Mouse (Mus musculus): ENCODE results near the gene Fam189a1. TPM values are rescaled to one million over a fixed set of nuclear protein-coding genes. Genes with fewer than 3 reads are reported as not detected.

The Fam189a1 gene
- polyA plus RNA-seq, 1 experiment = 0.05 TPM

DNA sequence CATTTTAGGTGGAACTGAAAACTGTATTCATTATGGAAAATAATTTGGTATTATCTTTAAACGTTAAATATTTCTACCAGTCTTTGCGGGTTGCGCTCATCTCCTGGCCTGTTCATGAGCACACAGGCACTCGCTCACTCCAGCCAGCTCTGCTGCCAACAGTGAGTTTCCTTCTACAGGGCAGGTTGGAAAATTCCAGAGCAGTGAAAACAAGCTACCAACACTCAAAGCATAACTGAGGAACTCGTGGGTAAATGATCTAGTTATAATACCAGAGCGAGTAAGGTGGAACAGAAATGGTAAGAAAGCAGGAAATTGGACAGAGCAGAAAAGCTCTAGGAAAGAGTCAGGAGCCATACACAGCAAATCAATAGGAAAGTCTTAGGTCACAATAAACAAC lies 360.8 kb downstream of the Fam189a1 start:
- H3K27ac ChIP-seq (ENCODE audit: insufficient read depth, low read depth, low read length) = no peak overlapping the region
- no peaks in the 10 kb centered on the region for H3K27me3 ChIP-seq (replicated peaks; ENCODE audit: control insufficient read depth, insufficient read depth, low read length)
- H3K4me1 ChIP-seq (ENCODE audit: control insufficient read depth, insufficient read depth, low read length) = no peaks in the 10 kb centered on the region
- 77% methylated on average over 6 of the region's 6 CpGs for WGBS
- peak; percentile 26 for DNase-seq
- no peak overlapping the region for H3K4me3 ChIP-seq (ENCODE audit: insufficient read depth, low read depth, low read length)
- TF ChIP-seq CTCF (conservative IDR thresholded peaks at IDR 0.05; ENCODE audit: insufficient read depth, insufficient read length, low read depth, low read length) = no peak
- TF ChIP-seq POLR2A (IDR thresholded peaks at IDR 0.05; ENCODE audit: low read depth, low read length) = no peak
- no peaks in the 10 kb centered on the region for H3K36me3 ChIP-seq (ENCODE audit: control insufficient read depth, insufficient read depth, low read length)

DNA sequence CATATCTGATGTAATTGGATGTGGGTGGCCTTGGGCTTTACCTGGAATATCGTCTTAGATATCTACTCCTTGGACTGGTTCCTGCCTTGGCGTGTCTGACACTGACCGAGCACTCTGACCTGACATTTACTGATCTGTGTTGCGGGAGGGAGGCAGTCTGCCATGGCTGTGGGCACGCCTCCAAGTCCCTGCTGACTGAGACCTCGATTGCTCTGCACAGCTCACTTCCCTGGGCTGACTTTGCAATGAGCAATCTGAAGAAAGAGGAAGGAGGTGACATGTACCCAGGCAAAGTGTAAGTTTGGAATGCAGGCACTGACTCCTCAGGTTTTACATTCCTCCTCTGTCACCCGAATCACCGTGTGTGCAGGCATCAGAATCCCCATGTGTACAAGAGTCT lies 364.3 kb downstream of the Fam189a1 start:
- TF ChIP-seq POLR2A (IDR thresholded peaks at IDR 0.05; ENCODE audit: low read depth, low read length) (no peak), CTCF (conservative IDR thresholded peaks at IDR 0.05; ENCODE audit: insufficient read depth, insufficient read length, low read depth, low read length) (no peak)
- no peak overlapping the region for H3K27ac ChIP-seq (ENCODE audit: insufficient read depth, low read depth, low read length)
- peak; percentile 23 for DNase-seq

DNA sequence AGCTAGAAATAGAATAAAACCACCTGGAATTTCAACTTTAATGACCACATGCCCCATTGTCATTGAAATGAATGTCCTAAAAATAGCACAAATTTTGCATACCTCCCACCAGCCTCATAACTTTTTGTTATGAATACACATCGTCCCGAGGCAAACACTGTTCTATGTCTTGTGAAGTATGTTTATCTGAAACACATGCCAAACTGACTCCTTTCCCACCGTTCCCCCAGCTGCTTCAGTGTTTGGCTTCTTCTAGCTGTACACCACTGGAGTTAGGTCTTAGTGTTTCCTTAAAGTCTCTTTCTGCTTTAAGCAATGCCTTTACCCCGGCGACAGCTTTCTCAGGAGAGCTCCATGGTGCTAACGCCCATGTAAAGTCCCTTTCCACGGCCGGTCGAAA lies 365.2 kb downstream of the Fam189a1 start:
- Histone ChIP-seq H3K27ac (ENCODE audit: insufficient read depth, low read depth, low read length) (no peak overlapping the region), H3K36me3 (ENCODE audit: control insufficient read depth, insufficient read depth, low read length) (no peaks in the 10 kb centered on the region), H3K4me3 (ENCODE audit: insufficient read depth, low read depth, low read length) (no peak overlapping the region), H3K27me3 (replicated peaks; ENCODE audit: control insufficient read depth, insufficient read depth, low read length) (no peaks in the 10 kb centered on the region), H3K4me1 (ENCODE audit: control insufficient read depth, insufficient read depth, low read length) (no peaks in the 10 kb centered on the region)
- no peak for DNase-seq
- 78% methylated on average over 9 of the region's 9 CpGs for WGBS
- no peak for TF ChIP-seq CTCF (conservative IDR thresholded peaks at IDR 0.05; ENCODE audit: insufficient read depth, insufficient read length, low read depth, low read length)
- no peak for TF ChIP-seq POLR2A (IDR thresholded peaks at IDR 0.05; ENCODE audit: low read depth, low read length)

More for the DNA sequence above, 364.3 kb downstream of the Fam189a1 start:
- H3K4me1 ChIP-seq (ENCODE audit: control insufficient read depth, insufficient read depth, low read length) = no peaks in the 10 kb centered on the region
- H3K36me3 ChIP-seq (ENCODE audit: control insufficient read depth, insufficient read depth, low read length) = no peaks in the 10 kb centered on the region
- WGBS = 31% methylated on average over 8 of the region's 8 CpGs
- H3K4me3 ChIP-seq (ENCODE audit: insufficient read depth, low read depth, low read length) = no peak overlapping the region
- H3K27me3 ChIP-seq (replicated peaks; ENCODE audit: control insufficient read depth, insufficient read depth, low read length) = no peaks in the 10 kb centered on the region

DNA sequence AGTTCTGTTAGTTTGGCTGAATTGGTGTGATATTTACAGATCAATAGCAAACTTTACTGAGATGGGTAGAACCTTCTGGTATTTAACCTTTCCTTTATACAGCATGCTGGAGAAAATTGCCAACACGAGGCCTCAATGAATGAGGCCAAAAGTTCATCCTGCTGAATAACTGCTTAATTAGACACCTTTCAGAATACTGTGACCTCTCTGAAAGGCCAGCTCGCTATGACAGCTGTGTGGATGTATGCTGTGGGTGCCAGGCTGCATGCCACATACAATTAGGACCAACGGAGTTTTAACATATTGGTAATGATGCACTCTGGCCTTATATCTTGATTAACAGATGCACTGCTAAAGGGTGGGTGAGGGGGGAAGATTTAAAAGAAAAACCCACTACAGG lies 371.3 kb downstream of the Fam189a1 start:
- H3K4me3 ChIP-seq (ENCODE audit: insufficient read depth, low read depth, low read length) = no peak overlapping the region
- no peak for DNase-seq
- no peak overlapping the region for H3K27ac ChIP-seq (ENCODE audit: insufficient read depth, low read depth, low read length)
- TF ChIP-seq CTCF (conservative IDR thresholded peaks at IDR 0.05; ENCODE audit: insufficient read depth, insufficient read length, low read depth, low read length) (no peak), POLR2A (IDR thresholded peaks at IDR 0.05; ENCODE audit: low read depth, low read length) (no peak)
- H3K36me3 ChIP-seq (ENCODE audit: control insufficient read depth, insufficient read depth, low read length) = no peaks in the 10 kb centered on the region
- no peaks in the 10 kb centered on the region for H3K4me1 ChIP-seq (ENCODE audit: control insufficient read depth, insufficient read depth, low read length)
- WGBS = 61% methylated on average over 3 of the region's 3 CpGs
- no peaks in the 10 kb centered on the region; the same call in 1 of the 2 replicates for H3K27me3 ChIP-seq (replicated peaks; ENCODE audit: control insufficient read depth, insufficient read depth, low read length)

DNA sequence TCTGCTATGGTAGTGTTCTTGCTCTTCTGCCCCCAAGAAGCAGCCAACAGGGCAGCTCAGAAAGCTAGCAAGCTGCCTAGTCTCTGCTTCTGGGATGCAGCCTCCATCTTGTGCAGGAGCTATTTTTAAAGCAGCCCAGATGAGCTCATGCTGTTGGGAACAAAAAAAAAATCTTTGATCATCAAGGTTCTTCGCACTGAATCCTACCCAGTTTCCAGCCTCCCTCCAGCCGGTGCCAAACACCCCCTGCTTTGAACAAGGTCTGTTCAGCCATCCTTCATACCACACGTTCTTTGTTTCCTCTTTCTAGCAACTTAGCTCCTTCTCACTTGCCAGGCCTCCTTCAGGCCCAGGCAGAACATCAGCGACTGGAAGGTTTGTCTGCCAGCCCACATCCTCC lies 376.9 kb downstream of the Fam189a1 start:
- H3K4me3 ChIP-seq (ENCODE audit: insufficient read depth, low read depth, low read length) = no peak overlapping the region
- WGBS = 80% methylated on average over 4 of the region's 4 CpGs
- TF ChIP-seq CTCF (conservative IDR thresholded peaks at IDR 0.05; ENCODE audit: insufficient read depth, insufficient read length, low read depth, low read length) (no peak), POLR2A (IDR thresholded peaks at IDR 0.05; ENCODE audit: low read depth, low read length) (no peak)
- H3K27ac ChIP-seq (ENCODE audit: insufficient read depth, low read depth, low read length) = no peak overlapping the region
- no peaks in the 10 kb centered on the region for H3K27me3 ChIP-seq (replicated peaks; ENCODE audit: control insufficient read depth, insufficient read depth, low read length)
- H3K36me3 ChIP-seq (ENCODE audit: control insufficient read depth, insufficient read depth, low read length) = no peaks in the 10 kb centered on the region
- H3K4me1 ChIP-seq (ENCODE audit: control insufficient read depth, insufficient read depth, low read length) = no peaks in the 10 kb centered on the region
- no peak for DNase-seq

DNA sequence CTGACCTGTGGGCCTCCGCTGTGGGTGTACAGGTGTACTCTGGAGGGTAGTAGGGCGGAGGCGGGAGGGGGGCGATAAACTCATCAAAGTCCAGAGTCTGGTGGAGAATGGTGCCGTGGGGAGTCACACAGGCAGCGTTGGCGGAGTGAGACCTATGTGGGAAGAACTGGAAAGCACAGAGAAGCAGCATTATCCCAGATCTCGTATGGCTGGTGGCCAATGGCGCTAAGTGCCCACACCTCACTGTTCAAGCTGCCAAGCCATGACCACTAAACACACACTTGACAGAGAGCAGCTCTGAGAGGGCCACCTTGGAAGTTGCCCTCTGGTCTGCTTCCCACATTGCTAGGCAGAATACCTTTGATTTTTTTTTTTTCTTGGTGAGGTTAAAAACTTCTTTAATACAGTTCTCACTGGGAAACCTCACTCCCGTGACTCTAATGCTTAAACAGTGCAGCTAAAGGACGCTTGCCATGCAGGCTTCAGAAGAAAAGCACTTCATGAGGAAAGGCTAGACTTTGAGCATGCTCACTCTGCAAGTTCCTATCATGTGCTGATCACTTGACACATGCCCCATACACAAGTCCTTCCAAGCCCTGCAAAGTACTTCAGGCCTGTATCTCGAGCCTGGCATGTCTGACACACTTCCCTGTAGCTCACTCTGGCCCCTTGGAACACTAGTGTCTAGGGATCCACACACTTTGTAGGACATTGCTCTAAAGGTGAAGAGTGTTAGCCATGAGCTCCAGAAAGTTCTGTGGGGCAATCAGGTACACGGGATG lies 379.5 kb downstream of the Fam189a1 start:
- TF ChIP-seq CTCF (conservative IDR thresholded peaks at IDR 0.05; ENCODE audit: insufficient read depth, insufficient read length, low read depth, low read length) = no peak
- TF ChIP-seq POLR2A (IDR thresholded peaks at IDR 0.05; ENCODE audit: low read depth, low read length) = no peak
- no peak overlapping the region for H3K4me3 ChIP-seq (ENCODE audit: insufficient read depth, low read depth, low read length)
- no peaks in the 10 kb centered on the region for H3K36me3 ChIP-seq (ENCODE audit: control insufficient read depth, insufficient read depth, low read length)
- no peak overlapping the region for H3K27ac ChIP-seq (ENCODE audit: insufficient read depth, low read depth, low read length)
- no peaks in the 10 kb centered on the region for H3K4me1 ChIP-seq (ENCODE audit: control insufficient read depth, insufficient read depth, low read length)
- 82% methylated on average over 13 of the region's 13 CpGs for WGBS
- H3K27me3 ChIP-seq (replicated peaks; ENCODE audit: control insufficient read depth, insufficient read depth, low read length) = no peaks in the 10 kb centered on the region
- DNase-seq = no peak

DNA sequence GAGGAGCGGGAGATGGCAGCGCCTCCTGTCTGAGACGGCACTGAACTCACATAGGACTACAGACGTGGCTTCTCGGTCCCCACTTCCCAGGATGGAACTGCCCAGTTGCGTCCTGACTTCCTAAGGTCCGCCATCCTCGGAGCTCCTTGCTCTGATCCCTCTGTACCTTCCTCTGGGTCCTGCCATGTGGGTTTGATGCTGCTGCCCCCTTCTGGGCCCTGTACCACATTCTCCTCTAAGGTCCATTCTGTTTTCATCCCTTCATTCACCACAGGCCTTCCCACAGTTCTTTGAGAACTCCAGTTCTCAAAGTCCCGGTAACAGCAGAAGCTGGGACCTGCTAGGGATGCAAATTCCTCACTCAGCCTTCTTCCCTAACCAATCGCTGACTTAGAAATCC lies 382.9 kb downstream of the Fam189a1 start:
- TF ChIP-seq CTCF (conservative IDR thresholded peaks at IDR 0.05; ENCODE audit: insufficient read depth, insufficient read length, low read depth, low read length) = no peak; the same call in 1 of the 2 replicates
- no peak for TF ChIP-seq POLR2A (IDR thresholded peaks at IDR 0.05; ENCODE audit: low read depth, low read length)
- H3K27me3 ChIP-seq (replicated peaks; ENCODE audit: control insufficient read depth, insufficient read depth, low read length) = no peaks in the 10 kb centered on the region
- H3K4me3 ChIP-seq (ENCODE audit: insufficient read depth, low read depth, low read length) = no peak overlapping the region
- H3K36me3 ChIP-seq (ENCODE audit: control insufficient read depth, insufficient read depth, low read length) = no peaks in the 10 kb centered on the region
- 56% methylated on average over 10 of the region's 10 CpGs for WGBS
- DNase-seq = no peak
- no peaks in the 10 kb centered on the region for H3K4me1 ChIP-seq (ENCODE audit: control insufficient read depth, insufficient read depth, low read length)
- no peak overlapping the region for H3K27ac ChIP-seq (ENCODE audit: insufficient read depth, low read depth, low read length)

Measured in kidney, adult 2 months (tissue).